Mouse (Mus musculus) liver, adult (tissue): Measurements from ENCODE around the gene Ttc24.

ENCODE experiments used
- GATA4 ChIP-seq: IDR thresholded peaks from 2 replicates; pipeline ENCODE4 v1.6.1; 2014; ENCODE audit warnings: mild to moderate bottlenecking, low read length; ENCODE audit not compliant: insufficient replicate concordance

Ttc24 gene

GRCm38 (mm10) chr3:88085459-88085858, 7.4 kb upstream of the Ttc24 start:
- TF ChIP-seq GATA4 = no peak

DNA sequence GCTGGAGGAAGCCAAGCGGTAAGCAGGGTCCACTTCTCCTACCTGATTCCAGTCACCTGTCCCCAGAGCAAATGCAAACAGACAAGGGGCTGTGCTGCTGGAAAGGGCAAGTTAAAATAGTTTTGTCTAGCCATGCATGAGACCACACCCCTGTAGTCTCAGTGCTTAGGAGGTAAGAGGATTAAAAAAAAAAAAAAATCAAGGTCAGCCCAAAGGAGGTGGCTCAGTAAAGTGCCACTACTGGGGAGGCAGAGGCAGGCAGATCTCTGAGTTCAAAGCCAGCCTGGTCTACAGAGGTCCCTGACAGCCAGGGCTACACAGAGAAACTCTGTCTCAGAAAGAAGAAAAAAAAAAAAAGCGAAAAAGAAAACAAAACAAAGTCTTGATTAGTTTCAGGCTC, 5.9 kb upstream of the Ttc24 start:
- no peak for TF ChIP-seq GATA4

DNA sequence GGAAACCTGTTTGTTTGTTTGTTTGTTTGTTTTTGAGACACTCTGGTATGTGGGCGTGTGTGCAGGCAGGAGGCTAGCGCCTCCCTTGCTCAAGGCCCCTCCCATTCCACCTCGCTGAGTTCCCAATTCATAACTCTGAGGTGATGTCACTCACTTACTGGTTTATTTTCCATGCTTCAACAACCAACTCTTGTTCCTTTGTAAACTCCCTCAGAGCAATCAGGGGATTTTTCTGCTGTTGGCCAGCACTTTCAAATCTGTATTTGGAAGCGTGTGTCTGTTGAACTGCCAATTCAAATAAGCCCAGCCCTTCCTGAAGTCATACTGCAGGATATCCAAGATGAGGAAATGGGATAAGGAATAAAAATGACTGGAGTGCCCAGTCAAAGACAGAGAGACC, 4.6 kb upstream of the Ttc24 start:
- no peak for TF ChIP-seq GATA4

- no peak for TF ChIP-seq GATA4
Observed at GRCm38 (mm10) chr3:88082224-88082618, 4.1 kb upstream of the Ttc24 start.

GRCm38 (mm10) chr3:88081345-88082223, 3.5 kb upstream of the Ttc24 start, which contains the start of gene Iqgap3:
Gene Iqgap3, plus strand, starts transcription at chr3:88081971.
- no peak for TF ChIP-seq GATA4

- TF ChIP-seq GATA4 = no peak
Observed at GRCm38 (mm10) chr3:88077441-88077840, 663 bp downstream of the Ttc24 start.

GRCm38 (mm10) chr3:88074766-88075165, 3.3 kb downstream of the Ttc24 start:
- no peak for TF ChIP-seq GATA4

DNA sequence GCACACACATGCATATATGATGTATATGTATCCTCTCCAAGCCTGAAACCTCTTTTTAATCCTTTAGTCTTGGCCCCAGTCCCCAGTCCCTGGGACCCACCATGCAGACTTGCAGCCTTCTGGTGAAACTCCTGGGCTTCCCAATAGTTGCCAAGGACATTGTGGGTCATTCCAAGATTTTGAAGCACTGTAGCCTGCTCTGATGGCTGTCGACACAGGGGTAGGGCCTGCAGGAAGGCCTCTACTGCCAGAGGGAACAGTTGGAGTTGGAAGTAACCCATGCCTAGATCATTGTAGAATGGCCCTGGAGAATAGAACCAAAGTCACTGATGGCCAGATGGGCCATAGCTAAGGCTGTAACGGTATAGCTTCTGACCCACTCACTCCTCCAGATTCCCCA, 3.8 kb downstream of the Ttc24 start:
- TF ChIP-seq GATA4 = no peak

- TF ChIP-seq GATA4 = no peak
Observed at GRCm38 (mm10) chr3:88073631-88074030, 4.5 kb downstream of the Ttc24 start.

- no peak for TF ChIP-seq GATA4
Observed at GRCm38 (mm10) chr3:88071783-88072182, 6.3 kb downstream of the Ttc24 start.

- TF ChIP-seq GATA4 = no peak
Observed at GRCm38 (mm10) chr3:88068386-88068785, 9.7 kb downstream of the Ttc24 start.

DNA sequence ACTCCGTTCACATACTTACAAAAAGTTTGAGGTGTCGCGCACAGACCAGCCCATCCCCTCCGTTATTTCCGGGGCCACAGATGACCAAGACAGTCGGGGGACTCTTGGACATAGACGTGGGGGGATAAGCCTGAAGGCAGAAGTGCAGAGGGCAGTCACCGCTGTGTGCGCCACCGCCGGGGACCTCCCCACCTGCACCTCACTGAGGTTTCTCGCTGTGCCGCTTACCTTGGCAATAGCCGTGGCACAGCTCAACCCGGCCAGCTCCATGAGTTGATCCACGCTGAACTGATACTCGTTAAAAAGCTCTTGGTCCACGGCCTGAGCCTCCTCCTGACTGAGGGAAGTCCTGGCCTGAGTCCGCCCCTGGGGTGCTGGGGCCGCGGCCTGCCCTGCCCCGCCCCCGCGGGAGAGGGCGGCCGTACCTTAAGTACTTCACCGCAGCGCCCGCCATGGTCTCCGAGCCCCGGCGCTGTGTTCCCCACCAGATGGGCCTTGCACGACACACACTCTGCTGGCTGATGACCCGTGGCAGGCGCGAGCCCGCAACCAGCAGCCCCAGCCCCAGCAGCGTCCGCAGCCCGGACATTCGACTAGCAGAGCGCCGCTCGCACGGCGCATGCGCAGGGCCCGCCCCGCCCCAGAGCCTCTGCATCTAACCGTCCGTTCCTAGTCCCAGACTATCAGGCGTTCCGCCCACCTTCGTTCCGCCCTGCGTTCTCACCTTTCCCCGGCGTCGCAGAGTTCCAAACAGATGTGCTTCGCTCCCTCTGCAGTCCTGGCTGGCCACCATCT, 20.0 kb downstream of the Ttc24 start, which contains the start of gene Naxe:
Gene Naxe, minus strand, starts transcription at position 594 of the 795 bp plus-strand sequence.
- no peak; the same call in 1 of the 2 replicates for TF ChIP-seq GATA4

GRCm38 (mm10) chr3:88057030-88057429, 21.1 kb downstream of the Ttc24 start:
- TF ChIP-seq GATA4 = no peak

GRCm38 (mm10) chr3:88049532-88049931, 28.6 kb downstream of the Ttc24 start:
- no peak for TF ChIP-seq GATA4

DNA sequence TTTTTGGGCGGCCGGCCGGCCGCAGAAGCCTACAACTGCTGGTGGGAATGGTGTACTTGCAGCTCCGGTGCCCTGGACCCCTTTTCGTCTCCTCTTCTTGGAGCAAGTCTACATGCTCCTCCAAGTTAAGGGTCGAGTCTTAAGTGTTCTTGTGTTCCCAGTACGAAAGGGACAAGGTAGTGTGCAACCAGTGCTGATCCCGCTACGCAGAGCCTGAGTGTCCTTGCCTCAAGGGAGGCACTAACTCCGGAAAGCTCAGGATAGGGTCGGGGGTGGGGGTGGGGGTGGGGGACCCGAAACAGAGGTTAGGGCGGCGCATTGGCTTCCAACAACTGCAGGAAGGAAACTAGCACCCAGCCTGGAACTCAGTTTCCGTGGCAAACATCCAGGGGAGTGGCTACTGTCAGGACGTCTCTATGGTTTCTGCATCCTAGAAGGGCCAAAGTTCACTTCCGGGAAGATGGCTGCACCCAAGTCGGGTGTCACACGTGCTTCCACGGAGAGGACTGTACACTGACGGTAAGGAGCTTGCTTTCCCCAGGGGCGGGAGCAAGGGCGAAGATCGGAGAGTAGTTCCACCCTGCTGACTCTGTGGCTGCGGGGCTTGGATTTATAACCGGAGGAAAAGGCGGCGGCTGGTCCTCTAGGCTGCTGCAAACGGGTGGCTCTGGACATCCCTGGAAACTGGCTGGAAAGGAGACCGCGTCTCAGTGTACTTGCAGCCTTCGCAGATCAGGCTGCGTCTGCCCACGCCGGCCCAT, 35.3 kb downstream of the Ttc24 start, which contains the start of gene Gpatch4:
Gene Gpatch4, plus strand, starts transcription at position 448 of the 761 bp plus-strand sequence.
- no peak for TF ChIP-seq GATA4
